14 mouse cellular contexts compared by ENCODE assay signal in genomic region chr10:80835617-80836016, GRCm38 (mm10). TPM values are rescaled to one million over a fixed set of nuclear protein-coding genes. Genes with fewer than 3 reads are reported as not detected.
DNase-seq lines count a peak whose midpoint lies in the region; ATAC-seq and TF ChIP-seq lines count a peak whose summit lies in the region.
"Had no signal": no experiment of that assay in that cellular context is flagged by ENCODE, and none has a peak within 500 bp of the region (broad histone marks: within the 10 kb centered on the region; RNA-seq: fewer than 3 reads in every experiment).

No protein-coding gene starts in this region.

- peaks cover 3% of the 10 kb centered on the region; the same call in 1 of the 2 replicates for H3K36me3 ChIP-seq in neural tube, embryonic 12.5 days
- H3K36me3 ChIP-seq in neural tube, embryonic 15.5 days = peaks cover 24% of the 10 kb centered on the region
- H3K36me3 ChIP-seq in hindbrain, embryonic 15.5 days = peaks cover 8% of the 10 kb centered on the region
- 0 out of 2 replicates have a peak, but pooled peaks cover 4% of the 10 kb centered on the region for H3K36me3 ChIP-seq in neural tube, embryonic 14.5 days (ENCODE audit: control insufficient read depth, insufficient read depth, low read length)

- H3K4me2 ChIP-seq in neural tube, embryonic 12.5 days (replicated peaks) = peak overlapping the region; percentile 25
- no peak overlapping the region for H3K4me2 ChIP-seq in neural tube, embryonic 15.5 days
- H3K4me2 ChIP-seq in hindbrain, embryonic 15.5 days = peak overlapping the region; percentile 24
- H3K4me2 ChIP-seq in neural tube, embryonic 14.5 days (ENCODE audit: low read depth, low read length) = 0 out of 2 replicates have a peak overlapping the region, but pooled peaks have one; percentile 2
- H3K4me2 ChIP-seq: limb, embryonic 15.5 days had no signal

- TF ChIP-seq CTCF in gastrocnemius, adult 2 months (IDR thresholded peaks at IDR 0.05) = no peak

- H3K4me3 ChIP-seq in gastrocnemius, adult 2 months = no peak overlapping the region
- no peak overlapping the region for H3K4me3 ChIP-seq in neural tube, embryonic 12.5 days
- H3K4me3 ChIP-seq in neural tube, embryonic 15.5 days (replicated peaks) = no peak overlapping the region
- H3K4me3 ChIP-seq in hindbrain, embryonic 15.5 days = no peak overlapping the region
- no peak overlapping the region for H3K4me3 ChIP-seq in neural tube, embryonic 14.5 days (ENCODE audit: low read depth, low read length)
- H3K4me3 ChIP-seq: limb, embryonic 15.5 days had no signal

- H3K27me3 ChIP-seq in neural tube, embryonic 12.5 days (replicated peaks) = peaks cover 36% of the 10 kb centered on the region
- peaks cover 44% of the 10 kb centered on the region for H3K27me3 ChIP-seq in neural tube, embryonic 15.5 days (replicated peaks)
- H3K27me3 ChIP-seq in hindbrain, embryonic 15.5 days = peaks cover 22% of the 10 kb centered on the region
- H3K27me3 ChIP-seq in neural tube, embryonic 14.5 days (ENCODE audit: control insufficient read depth, insufficient read depth, low read length) = peaks cover 12% of the 10 kb centered on the region; the same call in 1 of the 2 replicates

- H3K27ac ChIP-seq in gastrocnemius, adult 2 months = no peak overlapping the region
- H3K27ac ChIP-seq in neural tube, embryonic 12.5 days = no peak overlapping the region
- H3K27ac ChIP-seq in neural tube, embryonic 15.5 days (replicated peaks) = no peak overlapping the region
- no peak overlapping the region for H3K27ac ChIP-seq in hindbrain, embryonic 15.5 days (replicated peaks)
- H3K27ac ChIP-seq in neural tube, embryonic 14.5 days (ENCODE audit: low read depth, low read length) = no peak overlapping the region
- H3K27ac ChIP-seq: kidney, postnatal 0 days; limb, embryonic 15.5 days had no signal

- peak; percentile 21 for DNase-seq in gastrocnemius, adult 2 months
- no peak for DNase-seq in gastrocnemius, postnatal 25 days
- DNase-seq in MN1 (ENCODE audit: low spot score) = no peak
- no peak for DNase-seq in spleen, postnatal 10 days (ENCODE audit: low spot score in 2 of 2)
- DNase-seq: adrenal gland, adult 8-10 months; gastrocnemius, postnatal 36 days; thymus, postnatal 25 days had no signal

- intact Hi-C loops in gastrocnemius, adult 2 months (cut with DNase I) = no loop called here

- 53% methylated on average over 30 of the region's 30 CpGs for WGBS in neural tube, embryonic 12.5 days
- 48% methylated on average over 30 of the region's 30 CpGs for WGBS in neural tube, embryonic 15.5 days
- 43% methylated on average over 30 of the region's 30 CpGs for WGBS in hindbrain, embryonic 15.5 days
- WGBS in neural tube, embryonic 14.5 days = 55% methylated on average over 30 of the region's 30 CpGs

- peaks cover 7% of the 10 kb centered on the region for H3K4me1 ChIP-seq in neural tube, embryonic 12.5 days
- H3K4me1 ChIP-seq in neural tube, embryonic 15.5 days = peaks cover 12% of the 10 kb centered on the region
- peaks cover 14% of the 10 kb centered on the region; the same call in 1 of the 2 replicates for H3K4me1 ChIP-seq in hindbrain, embryonic 15.5 days (replicated peaks)
- H3K4me1 ChIP-seq in neural tube, embryonic 14.5 days (ENCODE audit: control insufficient read depth, insufficient read depth, low read length) = 0 out of 2 replicates have a peak, but pooled peaks cover 3% of the 10 kb centered on the region

- H3K9me3 ChIP-seq in neural tube, embryonic 12.5 days = 0 out of 2 replicates have a peak, but pooled peaks cover 6% of the 10 kb centered on the region
- no peaks in the 10 kb centered on the region for H3K9me3 ChIP-seq in neural tube, embryonic 15.5 days (replicated peaks)
- H3K9me3 ChIP-seq in hindbrain, embryonic 15.5 days = no peaks in the 10 kb centered on the region
- no peaks in the 10 kb centered on the region for H3K9me3 ChIP-seq in neural tube, embryonic 14.5 days (ENCODE audit: control insufficient read depth, low read length)
- H3K9me3 ChIP-seq: limb, embryonic 15.5 days had no signal

- no peak for ATAC-seq in neural tube, embryonic 12.5 days (ENCODE audit: low FRiP score, low read depth)
- ATAC-seq in neural tube, embryonic 15.5 days (ENCODE audit: low FRiP score) = no peak
- peak; percentile 31; the same call in 1 of the 2 replicates for ATAC-seq in hindbrain, embryonic 15.5 days (ENCODE audit: low FRiP score, low read depth)
- ATAC-seq in neural tube, embryonic 14.5 days (ENCODE audit: low read depth) = no peak
- ATAC-seq: lung, postnatal 0 days had no signal

- H3K9ac ChIP-seq in neural tube, embryonic 12.5 days = no peak overlapping the region; the same call in 1 of the 2 replicates
- H3K9ac ChIP-seq in neural tube, embryonic 15.5 days (replicated peaks) = no peak overlapping the region
- no peak overlapping the region for H3K9ac ChIP-seq in hindbrain, embryonic 15.5 days
- H3K9ac ChIP-seq in neural tube, embryonic 14.5 days (replicated peaks; ENCODE audit: low read depth, low read length) = no peak overlapping the region
- H3K9ac ChIP-seq: limb, embryonic 15.5 days had no signal

RNA-seq across cellular contexts. Expression of gene Lingo3, which starts 8.2 kb away (rescaled TPM):
- total RNA-seq in gastrocnemius, adult 2 months (2021) = 10 to 100 TPM; 10.9 to 11.3 TPM
- total RNA-seq in gastrocnemius, postnatal 25 days (2021) = 10 to 100 TPM; 13.3 to 15.5 TPM
- 0.65 and 1.3 TPM in 2 replicates for polyA plus RNA-seq in neural tube, embryonic 12.5 days (2016; fragmentation: Nextera tagmentation; extraction: Ambion mirVana)
- 14.6 and 18.6 TPM in 2 replicates for polyA plus RNA-seq in neural tube, embryonic 15.5 days (2015; fragmentation: Nextera tagmentation; extraction: Ambion mirVana)
- polyA plus RNA-seq in hindbrain, embryonic 15.5 days (2015; fragmentation: Nextera tagmentation; extraction: Ambion mirVana) = 15.8 and 18.5 TPM in 2 replicates
- 8.1 and 12.0 TPM in 2 replicates for polyA plus RNA-seq in neural tube, embryonic 14.5 days (2014; fragmentation: Nextera tagmentation; extraction: Ambion mirVana)
- polyA plus RNA-seq: lung, postnatal 0 days had no signal

RNA-seq across cellular contexts. Expression of gene Oaz1, which starts 9.2 kb away (rescaled TPM):
- 100 to 1,000 TPM; 579 to 691 TPM for total RNA-seq in gastrocnemius, adult 2 months (2021)
- 100 to 1,000 TPM; 651 to 657 TPM for total RNA-seq in gastrocnemius, postnatal 25 days (2021)
- 1,342 and 1,429 TPM in 2 replicates for polyA plus RNA-seq in neural tube, embryonic 12.5 days (2016; fragmentation: Nextera tagmentation; extraction: Ambion mirVana)
- 1,221 and 1,325 TPM in 2 replicates for polyA plus RNA-seq in neural tube, embryonic 15.5 days (2015; fragmentation: Nextera tagmentation; extraction: Ambion mirVana)
- 1,303 and 1,311 TPM in 2 replicates for polyA plus RNA-seq in hindbrain, embryonic 15.5 days (2015; fragmentation: Nextera tagmentation; extraction: Ambion mirVana)
- polyA plus RNA-seq in neural tube, embryonic 14.5 days (2014; fragmentation: Nextera tagmentation; extraction: Ambion mirVana) = 1,177 and 1,236 TPM in 2 replicates

RNA-seq across cellular contexts. Expression of gene Lsm7, which starts 19.4 kb away (rescaled TPM):
- 10 to 100 TPM; 13.5 to 20.0 TPM for total RNA-seq in gastrocnemius, adult 2 months (2021)
- total RNA-seq in gastrocnemius, postnatal 25 days (2021) = 10 to 100 TPM; 19.0 to 22.3 TPM
- polyA plus RNA-seq in neural tube, embryonic 12.5 days (2016; fragmentation: Nextera tagmentation; extraction: Ambion mirVana) = 265 and 274 TPM in 2 replicates
- polyA plus RNA-seq in neural tube, embryonic 15.5 days (2015; fragmentation: Nextera tagmentation; extraction: Ambion mirVana) = 226 and 240 TPM in 2 replicates
- polyA plus RNA-seq in hindbrain, embryonic 15.5 days (2015; fragmentation: Nextera tagmentation; extraction: Ambion mirVana) = 210 and 228 TPM in 2 replicates
- polyA plus RNA-seq in neural tube, embryonic 14.5 days (2014; fragmentation: Nextera tagmentation; extraction: Ambion mirVana) = 220 and 260 TPM in 2 replicates

RNA-seq across cellular contexts. Expression of gene Sppl2b, which starts 19.5 kb away (rescaled TPM):
- 10 to 100 TPM; 11.3 to 18.5 TPM for total RNA-seq in gastrocnemius, adult 2 months (2021)
- 10 to 100 TPM; 21.7 to 23.6 TPM for total RNA-seq in gastrocnemius, postnatal 25 days (2021)
- polyA plus RNA-seq in neural tube, embryonic 12.5 days (2016; fragmentation: Nextera tagmentation; extraction: Ambion mirVana) = 51.2 and 51.3 TPM in 2 replicates
- 78.6 and 84.1 TPM in 2 replicates for polyA plus RNA-seq in neural tube, embryonic 15.5 days (2015; fragmentation: Nextera tagmentation; extraction: Ambion mirVana)
- polyA plus RNA-seq in hindbrain, embryonic 15.5 days (2015; fragmentation: Nextera tagmentation; extraction: Ambion mirVana) = 76.8 and 87.4 TPM in 2 replicates
- polyA plus RNA-seq in neural tube, embryonic 14.5 days (2014; fragmentation: Nextera tagmentation; extraction: Ambion mirVana) = 60.3 and 61.5 TPM in 2 replicates

RNA-seq across cellular contexts. Expression of gene Jsrp1, which starts 22.3 kb away (rescaled TPM):
- 100 to 1,000 TPM; 397 to 414 TPM for total RNA-seq in gastrocnemius, adult 2 months (2021)
- 100 to 1,000 TPM; 395 to 415 TPM for total RNA-seq in gastrocnemius, postnatal 25 days (2021)
- polyA plus RNA-seq in neural tube, embryonic 12.5 days (2016; fragmentation: Nextera tagmentation; extraction: Ambion mirVana) = 1.4 and 1.6 TPM in 2 replicates
- 1.2 and 2.5 TPM in 2 replicates for polyA plus RNA-seq in neural tube, embryonic 15.5 days (2015; fragmentation: Nextera tagmentation; extraction: Ambion mirVana)
- 0.62 and 0.95 TPM in 2 replicates for polyA plus RNA-seq in hindbrain, embryonic 15.5 days (2015; fragmentation: Nextera tagmentation; extraction: Ambion mirVana)
- polyA plus RNA-seq in neural tube, embryonic 14.5 days (2014; fragmentation: Nextera tagmentation; extraction: Ambion mirVana) = 0.74 and 0.86 TPM in 2 replicates
